Mouse (Mus musculus) ES-Bruce4 (cell line): Measurements from ENCODE around the gene 4930442H23Rik.

Experiments
- CTCF ChIP-seq: IDR thresholded peaks from one replicate; pipeline ENCODE4 v1.8.1; 2011; ENCODE audit warnings: low read depth, low read length
- POLR2A ChIP-seq: IDR thresholded peaks from one replicate; pipeline ENCODE4 v1.8.1; 2011; ENCODE audit warnings: low read length; ENCODE audit not compliant: insufficient read depth

DNA sequence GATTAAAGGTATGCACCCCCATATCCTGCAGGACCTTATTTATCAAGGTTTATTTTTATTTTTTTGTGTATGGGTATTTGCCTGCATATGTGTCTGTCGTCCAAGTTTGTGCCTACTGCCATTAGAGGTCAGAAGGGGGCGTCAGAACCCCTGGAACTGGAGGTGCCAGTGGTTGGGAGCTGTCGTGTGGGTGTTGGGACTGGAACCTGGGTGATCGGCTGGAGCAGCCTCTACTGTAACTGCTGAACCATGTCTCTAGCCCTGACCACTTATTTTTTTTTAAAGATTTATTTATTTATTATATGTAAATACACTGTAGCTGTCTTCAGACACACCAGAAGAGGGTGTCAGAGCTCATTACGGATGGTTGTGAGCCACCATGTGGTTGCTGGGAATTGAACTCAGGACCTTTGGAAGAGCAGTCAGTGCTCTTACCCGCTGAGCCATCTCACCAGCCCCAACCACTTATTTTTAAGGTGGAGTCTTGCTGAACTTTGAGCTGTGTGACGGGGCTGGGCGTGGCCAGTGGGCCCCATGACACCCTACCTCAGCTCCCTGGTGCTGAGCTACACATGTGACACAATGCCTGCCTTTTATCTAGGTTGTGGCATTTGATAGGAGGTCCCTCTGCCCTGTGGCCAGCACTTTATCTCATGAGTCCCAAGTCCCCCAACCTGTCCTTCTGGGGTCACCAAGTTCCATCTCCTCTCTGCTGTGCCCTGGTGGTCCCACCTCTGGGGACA is 19.5 kb upstream of the 4930442H23Rik start:
- no peak for TF ChIP-seq POLR2A
- peak; percentile 47 for TF ChIP-seq CTCF
